Mouse (Mus musculus) embryonic facial prominence, embryonic 10.5 days (tissue): ENCODE results near the gene Gm21778. TPM values are rescaled to one million over a fixed set of nuclear protein-coding genes. Genes with fewer than 3 reads are reported as not detected.
"Not testable (repeated sequence)": the region's sequence is repeated elsewhere in the genome, so short reads cannot be mapped to it uniquely, and the experiment has no call there.

ENCODE experiments used
- DNase-seq: peaks from one replicate; pipeline ENCODE4 v3.0.0-alpha.2; 2017; ENCODE audit warnings: low spot score
- H3K27ac ChIP-seq: fragments of 300-500 bp; sonication (generic); replicated peaks from 2 replicates; pipeline ENCODE4 v1.5.1; 2016; ENCODE audit warnings: mild to moderate bottlenecking
- H3K27me3 ChIP-seq: fragments of 300-500 bp; sonication (generic); replicated peaks from 2 replicates; pipeline ENCODE4 v1.6.1; 2016; ENCODE audit warnings: low read depth, mild to moderate bottlenecking; ENCODE audit not compliant: poor library complexity, severe bottlenecking
- H3K36me3 ChIP-seq: fragments of 300-500 bp; sonication (generic); replicated peaks from 2 replicates; pipeline ENCODE4 v1.6.1; 2016; ENCODE audit warnings: mild to moderate bottlenecking, moderate library complexity
- H3K4me1 ChIP-seq: fragments of 300-500 bp; sonication (generic); 2 replicates; pipeline ENCODE4 v1.6.1; 2016
- H3K4me3 ChIP-seq: fragments of 300-500 bp; sonication (generic); 2 replicates; pipeline ENCODE4 v1.5.1; 2016; ENCODE audit warnings: mild to moderate bottlenecking, moderate library complexity
- H3K9me3 ChIP-seq: fragments of 300-500 bp; sonication (generic); 2 replicates; pipeline ENCODE4 v1.6.1; 2016; ENCODE audit warnings: mild to moderate bottlenecking
- polyA plus RNA-seq: library from polyadenylated mRNA; unstranded; fragments of >200 nt; fragmentation: Nextera tagmentation; extraction: Ambion mirVana; gene quantifications from 2 replicates; pipeline ENCODE4 v1.2.1, GENCODE M21; 2016

Gm21778 gene
- polyA plus RNA-seq = not detected in 2 replicates

GRCm38 (mm10) chrY:5942160-5942559 lies at the start of gene Gm21778:
TSS of gene Gm21778 (plus strand) at chrY:5942460.
- H3K4me3 ChIP-seq, H3K36me3 ChIP-seq, H3K9me3 ChIP-seq, H3K4me1 ChIP-seq, H3K27ac ChIP-seq, DNase-seq, H3K27me3 ChIP-seq: not testable (repeated sequence)

Other genes starting within 250 kb of the Gm21778 start
- not detected in 2 replicates for gene Gm20914, start 216.5 kb upstream of the Gm21778 start, polyA plus RNA-seq
- gene Gm28171, start 149.1 kb upstream of the Gm21778 start, polyA plus RNA-seq = not detected in 2 replicates